Mouse (Mus musculus) lung, postnatal 36 days (tissue): Measurements from ENCODE around the gene Ralgps2.

Experiments used
- DNase-seq: peaks from one replicate; pipeline ENCODE4 v3.0.0; 2022; ENCODE audit warnings: mixed read lengths

Ralgps2 gene

GRCm38 (mm10) chr1:156808332-156808731, 131.1 kb downstream of the Ralgps2 start:
- no peak for DNase-seq

DNA sequence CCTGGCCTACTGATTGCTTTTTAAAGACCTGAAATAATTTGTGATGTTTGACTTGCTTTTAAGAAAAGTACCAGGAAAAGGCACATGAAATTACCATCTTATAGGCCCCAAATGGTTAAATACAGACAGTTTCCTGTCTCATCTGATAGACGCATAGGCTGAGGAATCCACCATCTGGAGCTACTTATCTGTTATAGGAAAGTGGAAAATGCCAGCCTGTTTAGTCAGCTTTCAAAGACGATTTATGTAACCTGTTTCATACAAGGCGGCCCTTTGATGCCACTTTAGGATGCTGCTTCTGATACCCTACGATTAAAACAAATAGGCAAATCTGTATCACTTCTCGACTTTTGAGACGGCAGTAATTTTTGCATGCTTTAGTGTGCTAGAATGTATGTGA, 138.2 kb downstream of the Ralgps2 start:
- DNase-seq: no peak

DNA sequence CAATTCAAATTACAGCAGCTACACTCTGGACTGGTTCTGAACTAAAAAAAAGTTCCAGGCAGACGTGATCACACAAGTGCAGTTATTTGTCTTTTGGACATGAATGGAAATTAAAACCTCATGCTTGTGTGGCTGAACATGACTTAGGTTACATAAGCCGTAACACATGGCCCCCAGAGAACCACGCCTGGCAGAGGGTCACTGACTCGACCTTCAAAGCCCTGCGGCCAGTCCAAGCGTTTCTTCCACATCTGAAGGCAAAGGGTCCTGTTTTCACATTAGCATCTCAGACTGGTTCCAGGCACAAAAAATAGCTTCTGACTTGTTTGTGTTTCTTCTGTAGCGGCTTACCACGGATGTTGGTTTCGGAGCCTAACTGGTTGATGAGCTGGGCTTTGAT, 143.2 kb downstream of the Ralgps2 start:
- no peak for DNase-seq

DNA sequence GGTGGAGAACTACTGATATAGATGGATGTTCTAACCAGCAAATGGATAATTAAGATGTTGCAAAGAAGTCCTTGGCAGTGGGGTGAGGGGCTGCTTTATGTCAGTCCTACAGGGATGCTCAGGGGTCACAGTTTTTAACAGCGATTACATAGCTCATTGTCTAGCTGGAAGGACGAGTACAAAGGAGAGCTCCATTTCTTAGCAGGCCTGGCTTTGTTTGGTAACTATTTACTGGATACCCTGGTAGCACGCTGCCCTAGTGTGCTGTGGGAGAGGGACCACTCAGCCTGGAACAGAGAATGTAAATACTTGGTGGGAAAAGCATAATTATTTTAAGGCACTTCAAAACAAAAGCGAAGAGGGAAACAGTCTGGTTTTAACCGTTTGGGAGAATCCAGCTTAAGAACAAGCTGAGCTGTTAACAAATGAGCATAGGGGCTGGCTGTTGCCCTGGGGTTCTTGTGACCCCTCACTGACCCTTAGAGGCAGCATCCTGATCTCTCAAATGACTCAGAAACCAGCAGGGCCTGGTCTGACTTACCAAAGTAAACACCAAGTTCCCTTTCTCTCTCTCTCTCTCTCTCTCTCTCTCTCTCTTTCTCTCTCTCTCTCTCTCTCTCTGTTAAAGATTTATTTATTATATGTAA, 149.5 kb downstream of the Ralgps2 start:
- no peak for DNase-seq

DNA sequence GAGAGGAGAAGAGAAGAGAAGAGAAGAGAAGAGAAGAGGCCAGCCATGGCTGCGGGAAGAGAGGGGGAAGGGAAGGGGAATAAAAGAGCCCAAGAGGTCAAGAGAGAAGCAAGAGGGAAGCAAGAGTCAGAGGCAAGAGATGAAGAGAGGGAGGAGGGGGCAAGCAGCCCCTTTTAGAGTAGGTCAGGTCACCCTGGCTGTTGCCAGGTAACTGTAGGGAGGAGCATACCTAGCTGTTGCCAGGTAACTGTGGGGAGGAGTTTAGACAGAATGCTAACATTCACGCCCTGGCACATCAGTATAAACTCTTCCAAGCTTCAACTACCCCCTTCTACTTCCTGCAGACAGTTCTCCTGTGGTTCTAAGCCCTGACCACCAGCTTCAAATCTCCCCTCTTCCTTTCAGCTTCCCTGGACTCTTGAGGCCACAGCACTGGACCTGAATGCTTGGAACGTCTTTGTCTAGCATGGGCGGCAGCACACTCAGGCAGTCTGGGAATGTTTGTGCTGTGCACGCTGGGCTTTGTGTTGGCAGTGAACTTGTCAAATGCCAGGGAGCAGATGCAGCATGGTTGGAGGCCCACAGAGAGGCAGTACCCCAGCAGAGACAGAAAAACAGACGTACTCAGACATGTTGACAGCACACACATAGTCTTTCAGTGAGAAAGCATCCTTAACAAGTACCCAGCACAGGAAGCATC, 152.1 kb downstream of the Ralgps2 start:
- peak; percentile 20 for DNase-seq

DNA sequence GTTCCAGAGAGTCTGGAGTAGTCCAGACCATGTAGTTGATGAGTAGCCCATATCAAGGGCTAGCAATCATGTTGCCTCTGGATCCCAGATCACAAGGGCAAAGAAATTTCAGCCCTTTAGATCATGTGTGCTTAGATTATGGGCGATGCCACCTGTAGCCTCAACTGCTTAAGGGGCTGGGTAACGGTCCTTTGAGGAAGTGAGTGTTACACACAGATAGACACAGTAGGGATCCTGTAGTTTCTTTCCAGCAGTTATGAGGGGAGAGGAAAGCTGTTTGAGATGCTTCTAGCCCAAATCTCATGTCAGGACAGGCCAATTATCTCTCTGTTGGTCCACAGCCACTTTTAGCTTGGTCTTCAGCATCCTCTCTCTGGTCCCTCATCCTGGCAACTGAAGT, 153.4 kb downstream of the Ralgps2 start:
- DNase-seq: no peak

DNA sequence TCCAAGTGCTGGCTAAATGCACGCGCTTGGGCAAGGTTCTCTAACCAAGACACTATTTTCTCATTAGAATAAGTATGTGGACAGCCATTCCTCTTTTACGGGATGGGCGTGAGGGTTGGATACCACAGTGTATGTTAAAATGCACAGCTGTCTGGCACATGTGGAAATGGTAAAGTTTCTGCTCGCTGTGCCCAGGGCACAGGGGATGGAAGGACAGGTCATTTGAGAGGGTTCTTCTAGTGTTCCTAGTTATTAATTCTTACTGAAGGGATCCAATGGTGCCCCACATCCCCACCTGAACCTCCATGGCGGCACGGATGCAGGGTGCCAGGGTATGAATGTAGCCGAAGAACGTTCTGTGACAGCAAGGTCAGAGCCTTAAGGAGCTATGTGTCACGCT, 154.5 kb downstream of the Ralgps2 start:
- DNase-seq: no peak

- DNase-seq: no peak
Observed at GRCm38 (mm10) chr1:156784116-156784515, 155.3 kb downstream of the Ralgps2 start.

DNA sequence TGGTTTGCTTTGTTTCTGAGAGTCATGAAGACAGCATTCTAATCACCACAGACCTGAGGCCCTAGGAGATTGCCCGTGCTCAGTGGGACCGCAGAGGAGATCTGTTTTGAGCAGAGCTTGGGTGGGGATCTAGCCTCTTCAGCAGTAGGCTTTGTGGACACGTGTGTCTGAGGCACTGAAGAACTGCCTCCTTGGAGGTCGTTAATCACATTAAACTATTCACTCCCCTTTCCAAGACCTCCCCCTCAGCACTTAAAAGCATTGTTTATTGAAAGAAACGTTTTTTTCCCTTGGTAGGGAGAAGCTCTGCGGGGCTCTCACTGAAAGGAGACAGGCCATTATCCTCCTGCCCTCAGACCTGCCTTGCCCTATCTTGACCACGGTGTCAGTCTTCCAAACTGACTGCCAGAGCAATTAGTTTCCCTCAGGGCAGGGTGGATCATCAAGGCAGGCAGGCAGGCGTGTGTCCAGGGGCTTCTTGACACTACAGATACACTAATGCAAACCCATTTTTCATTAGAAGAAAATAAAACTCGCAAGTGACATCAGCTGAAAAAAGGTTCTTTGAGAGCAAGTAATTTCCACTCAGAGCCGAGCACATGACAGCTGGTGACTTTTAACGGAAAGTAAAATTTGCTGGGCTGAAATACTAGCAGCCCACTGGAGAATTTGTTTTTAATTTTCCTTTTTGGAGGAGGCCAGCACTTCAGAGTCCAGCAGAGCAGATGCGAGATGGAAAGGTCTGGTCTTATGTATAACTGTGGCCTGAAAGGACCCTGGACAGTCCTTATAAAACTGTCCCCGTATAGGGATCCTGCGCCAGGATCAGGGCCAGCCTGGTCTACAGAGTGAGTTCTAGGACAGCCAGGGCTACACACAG, 157.2 kb downstream of the Ralgps2 start:
- DNase-seq: no peak

GRCm38 (mm10) chr1:156781076-156781741, 158.2 kb downstream of the Ralgps2 start:
- peak; percentile 15 for DNase-seq

- DNase-seq: no peak
Observed at GRCm38 (mm10) chr1:156780234-156781005, 159.0 kb downstream of the Ralgps2 start.

- no peak for DNase-seq
Observed at GRCm38 (mm10) chr1:156779595-156779994, 159.8 kb downstream of the Ralgps2 start.

DNA sequence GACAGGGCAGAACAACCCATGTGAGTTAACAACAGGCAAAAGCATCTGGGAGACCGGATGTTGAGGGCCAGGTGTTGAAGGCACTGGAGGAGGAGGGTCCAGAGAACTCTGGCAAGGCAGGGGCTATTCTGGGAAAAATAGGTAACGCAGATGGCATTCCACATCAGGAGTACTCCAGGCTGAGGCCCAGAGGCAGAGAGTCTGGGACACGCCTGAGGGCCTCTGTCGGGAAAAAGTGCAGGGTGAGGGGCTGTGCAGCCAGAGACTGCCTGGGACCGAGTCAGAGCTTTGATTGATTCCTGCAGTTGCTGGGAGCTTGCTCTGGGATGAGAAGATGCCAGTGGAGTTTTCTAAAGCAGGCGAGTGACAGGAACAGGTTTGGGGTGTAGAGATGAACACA, 160.4 kb downstream of the Ralgps2 start:
- no peak for DNase-seq

DNA sequence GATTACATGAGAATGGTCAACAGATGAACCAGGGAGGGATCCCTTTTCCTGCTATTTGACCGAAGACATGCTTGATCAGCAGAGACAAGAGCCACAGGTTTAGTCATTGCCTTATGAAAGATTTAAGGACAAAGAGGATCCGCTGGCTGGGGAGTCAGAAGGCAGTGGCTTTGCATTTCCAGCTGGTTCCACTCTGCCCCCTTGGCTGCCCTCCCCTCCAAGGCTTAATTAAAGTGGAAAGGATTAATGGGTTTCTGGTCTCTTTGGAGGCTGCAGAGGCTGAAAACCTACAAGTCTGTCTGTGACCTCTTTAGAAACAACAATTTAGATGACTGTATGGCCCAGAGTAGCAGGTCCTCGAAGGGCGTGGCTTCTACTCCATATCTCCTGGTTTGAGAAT, 161.5 kb downstream of the Ralgps2 start:
- DNase-seq: no peak

DNA sequence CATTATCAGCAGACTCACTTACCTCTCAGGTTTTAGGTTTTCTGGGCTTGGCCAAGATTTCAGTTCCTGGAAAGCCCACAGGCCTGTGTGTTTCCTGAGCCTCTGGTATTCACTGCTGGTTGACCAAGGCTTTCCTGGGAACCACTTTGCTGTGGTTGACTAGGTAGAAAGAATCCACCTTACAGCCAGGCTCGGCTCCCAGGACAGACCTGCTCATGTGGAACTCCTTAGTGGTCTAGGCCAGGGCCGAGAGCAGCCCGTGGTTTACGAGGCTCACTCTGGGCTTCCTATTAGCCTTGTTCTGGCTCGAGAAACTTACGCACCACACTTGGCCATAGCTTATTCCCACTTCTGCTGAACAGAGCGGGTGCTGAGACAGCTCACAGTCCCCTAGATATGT, 163.4 kb downstream of the Ralgps2 start:
- DNase-seq: no peak

DNA sequence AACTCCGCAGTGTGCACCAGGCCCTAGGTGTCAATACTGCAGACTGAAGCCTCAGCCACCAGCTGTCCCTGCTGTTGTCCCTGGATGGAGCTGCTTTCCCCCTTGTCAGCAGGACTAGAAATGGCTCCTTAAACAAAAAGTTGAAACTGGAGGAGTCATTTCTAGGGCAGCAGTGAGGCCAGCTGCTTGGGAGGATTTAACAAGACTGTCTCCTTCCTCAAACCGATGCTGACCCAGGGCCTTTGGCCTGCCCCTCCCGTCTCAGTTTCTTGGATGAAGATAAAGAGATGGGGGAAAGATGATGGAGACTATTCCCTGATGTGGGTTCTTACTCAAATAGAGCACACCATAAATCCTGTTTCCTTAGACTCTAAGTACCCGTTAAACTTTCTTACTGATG, 164.2 kb downstream of the Ralgps2 start:
- no peak for DNase-seq

DNA sequence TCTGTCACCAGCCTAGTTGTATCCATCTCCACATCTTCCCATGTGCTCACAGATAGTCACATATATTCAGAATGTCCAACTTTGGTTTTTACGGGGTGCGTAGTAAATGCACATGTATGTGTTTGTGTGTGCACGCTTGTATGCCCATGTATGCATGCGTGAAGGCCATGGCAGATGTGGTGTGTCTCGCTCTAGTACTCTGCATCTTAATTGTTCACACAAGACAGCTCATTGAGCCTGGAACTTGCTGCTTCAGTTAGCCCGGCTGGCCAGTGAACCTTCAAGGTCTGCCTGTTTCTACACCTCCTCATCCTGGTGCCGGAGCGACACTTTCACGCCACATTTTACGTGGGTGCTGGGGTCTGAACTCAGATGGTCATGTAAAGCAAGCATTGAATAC, 168.6 kb downstream of the Ralgps2 start:
- no peak for DNase-seq

DNA sequence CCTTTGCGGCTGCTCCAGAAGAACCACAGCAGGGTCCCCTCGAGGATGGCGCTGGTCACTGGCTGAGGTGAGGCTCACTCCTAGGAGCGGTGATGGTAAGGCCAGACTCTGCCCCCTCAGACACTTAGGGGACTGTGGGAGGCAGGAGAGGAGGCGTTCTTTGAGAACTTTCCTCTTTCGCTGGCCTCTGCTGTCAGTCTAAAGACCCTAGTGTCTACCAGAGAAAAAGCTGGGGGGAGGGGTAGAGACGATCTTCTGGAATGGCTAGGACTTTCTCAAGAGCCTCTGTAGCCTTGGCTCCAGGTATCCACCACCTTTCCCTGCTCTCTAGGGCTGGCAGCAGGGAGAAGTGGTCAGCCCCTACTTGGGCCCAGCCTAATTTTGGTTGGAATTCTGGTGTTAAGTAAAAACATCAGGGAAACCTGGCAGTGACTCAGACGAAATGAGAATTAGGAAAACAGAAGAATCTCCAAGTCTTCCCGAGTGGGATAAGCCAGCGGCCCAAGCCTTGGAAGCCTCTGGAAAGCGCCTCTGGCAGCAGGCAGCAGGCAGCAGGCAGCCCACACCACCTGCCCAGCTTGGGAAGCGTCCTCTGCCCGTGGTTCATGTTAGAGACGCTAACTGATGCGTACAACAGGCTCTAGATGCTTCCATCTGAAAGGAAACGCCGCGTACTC, 169.7 kb downstream of the Ralgps2 start:
- no peak for DNase-seq

- DNase-seq: no peak
Observed at GRCm38 (mm10) chr1:156769163-156769562, 170.3 kb downstream of the Ralgps2 start.

- no peak for DNase-seq
Observed at GRCm38 (mm10) chr1:156765311-156765710, 174.1 kb downstream of the Ralgps2 start.

DNA sequence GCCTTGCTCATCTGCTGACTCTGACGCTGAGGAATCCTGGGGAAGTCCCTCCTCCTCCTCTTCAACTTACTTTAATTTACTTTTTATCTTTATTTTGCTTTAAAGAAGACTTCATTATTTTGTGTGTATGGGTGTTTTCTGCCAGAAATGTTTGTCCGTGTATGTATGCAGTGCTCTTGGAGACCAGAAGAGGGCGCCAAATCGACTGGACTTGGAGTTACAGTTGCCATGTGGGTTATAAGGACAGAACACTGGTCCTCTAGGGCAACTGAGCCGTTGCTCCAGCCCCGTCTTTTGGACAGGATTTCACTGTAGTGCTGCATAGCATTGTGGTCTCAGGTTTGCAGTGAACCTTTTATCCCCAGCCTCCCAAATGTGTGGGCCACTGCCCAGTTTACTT, 174.8 kb downstream of the Ralgps2 start:
- DNase-seq: no peak

- DNase-seq: no peak
Observed at GRCm38 (mm10) chr1:156763280-156763679, 176.1 kb downstream of the Ralgps2 start.
